Mouse (Mus musculus) cortical plate, adult 2 months (tissue): Measurements from ENCODE around the gene M1ap.

ENCODE experiments used
- CTCF ChIP-seq: fragments of 200-500 bp; IDR thresholded peaks from 2 replicates; pipeline ENCODE4 v1.5.1; 2011; ENCODE audit warnings: mild to moderate bottlenecking, control low read depth, low read length; ENCODE audit not compliant: insufficient read depth; ENCODE audit errors: extremely low read depth
- POLR2A ChIP-seq: fragments of 200-500 bp; IDR thresholded peaks from 2 replicates; pipeline ENCODE4 v1.6.1; 2011; ENCODE audit warnings: mild to moderate bottlenecking, low read length, control low read depth; ENCODE audit not compliant: insufficient read depth; ENCODE audit errors: extremely low read depth

- no peak for TF ChIP-seq POLR2A
- TF ChIP-seq CTCF: no peak
Observed at GRCm38 (mm10) chr6:82940765-82941164, 5.9 kb upstream of the M1ap start.
